28 mouse cellular contexts compared by ENCODE assay signal in genomic region chr16:95904531-95905165, GRCm38 (mm10).
DNase-seq lines count a peak whose midpoint lies in the region; ATAC-seq and TF ChIP-seq lines count a peak whose summit lies in the region.
"Had no signal": no experiment of that assay in that cellular context is flagged by ENCODE, and none has a peak within 500 bp of the region (broad histone marks: within the 10 kb centered on the region; RNA-seq: fewer than 3 reads in every experiment).

No protein-coding gene starts in this region.

- no peaks in the 10 kb centered on the region for H3K9me3 ChIP-seq in liver, postnatal 0 days (ENCODE audit: low read length)
- H3K9me3 ChIP-seq in limb, embryonic 10.5 days (replicated peaks): no peaks in the 10 kb centered on the region
- no peaks in the 10 kb centered on the region for H3K9me3 ChIP-seq in hindbrain, embryonic 12.5 days (replicated peaks)
- H3K9me3 ChIP-seq: forebrain, embryonic 15.5 days; G1E; heart, embryonic 15.5 days; midbrain, embryonic 10.5 days; neural tube, embryonic 15.5 days had no signal

- no peak for ATAC-seq in liver, postnatal 0 days
- no peak for ATAC-seq in hindbrain, embryonic 12.5 days (ENCODE audit: low FRiP score)
- ATAC-seq: forebrain, embryonic 15.5 days; hindbrain, embryonic 16.5 days; intestine, embryonic 16.5 days; Patski had no signal

- TF ChIP-seq CTCF in liver, postnatal 0 days (IDR thresholded peaks at IDR 0.05; ENCODE audit: low read depth): no peak

- H3K4me3 ChIP-seq in liver, postnatal 0 days (ENCODE audit: low read depth, low read length): no peak overlapping the region
- no peak overlapping the region for H3K4me3 ChIP-seq in limb, embryonic 10.5 days
- no peak overlapping the region for H3K4me3 ChIP-seq in hindbrain, embryonic 12.5 days
- H3K4me3 ChIP-seq: forebrain, embryonic 15.5 days; heart, embryonic 15.5 days; layer of hippocampus, adult 2 months; midbrain, embryonic 10.5 days; neural tube, embryonic 15.5 days had no signal

- H3K4me2 ChIP-seq in liver, postnatal 0 days (ENCODE audit: low read depth, low read length): no peak overlapping the region
- no peak overlapping the region for H3K4me2 ChIP-seq in hindbrain, embryonic 12.5 days (replicated peaks)
- H3K4me2 ChIP-seq: forebrain, embryonic 15.5 days; heart, embryonic 15.5 days; neural tube, embryonic 15.5 days had no signal

- no peaks in the 10 kb centered on the region for H3K36me3 ChIP-seq in liver, postnatal 0 days (replicated peaks; ENCODE audit: insufficient read depth, low read length)
- no peaks in the 10 kb centered on the region for H3K36me3 ChIP-seq in limb, embryonic 10.5 days
- H3K36me3 ChIP-seq in hindbrain, embryonic 12.5 days: no peaks in the 10 kb centered on the region
- H3K36me3 ChIP-seq: forebrain, embryonic 15.5 days; G1E; heart, embryonic 15.5 days; midbrain, embryonic 10.5 days; neural tube, embryonic 15.5 days had no signal

- H3K4me1 ChIP-seq in liver, postnatal 0 days (ENCODE audit: insufficient read depth): peaks cover 7% of the 10 kb centered on the region
- H3K4me1 ChIP-seq in limb, embryonic 10.5 days: peaks cover 7% of the 10 kb centered on the region
- no peaks in the 10 kb centered on the region for H3K4me1 ChIP-seq in hindbrain, embryonic 12.5 days
- H3K4me1 ChIP-seq: forebrain, embryonic 15.5 days; heart, embryonic 15.5 days; neural tube, embryonic 15.5 days had no signal

- H3K27ac ChIP-seq in liver, postnatal 0 days (ENCODE audit: low read depth): peak overlapping the region; percentile 29; the same call in 1 of the 2 replicates
- peak overlapping the region; percentile 62 for H3K27ac ChIP-seq in limb, embryonic 10.5 days
- no peak overlapping the region for H3K27ac ChIP-seq in hindbrain, embryonic 12.5 days
- H3K27ac ChIP-seq: forebrain, embryonic 15.5 days; heart, embryonic 15.5 days; layer of hippocampus, adult 2 months; liver, embryonic 14.5 days; macrophage; midbrain, embryonic 10.5 days; neural tube, embryonic 15.5 days had no signal

- H3K27me3 ChIP-seq in liver, postnatal 0 days (ENCODE audit: insufficient read depth, low read length): no peaks in the 10 kb centered on the region
- no peaks in the 10 kb centered on the region for H3K27me3 ChIP-seq in limb, embryonic 10.5 days (ENCODE audit: low read depth, poor library complexity, severe bottlenecking)
- H3K27me3 ChIP-seq in hindbrain, embryonic 12.5 days: no peaks in the 10 kb centered on the region
- H3K27me3 ChIP-seq: CH12.LX; forebrain, embryonic 15.5 days; heart, embryonic 15.5 days; neural tube, embryonic 15.5 days; Patski had no signal

- H3K9ac ChIP-seq in liver, postnatal 0 days (replicated peaks): no peak overlapping the region
- H3K9ac ChIP-seq in hindbrain, embryonic 12.5 days: no peak overlapping the region
- H3K9ac ChIP-seq: forebrain, embryonic 15.5 days; heart, embryonic 15.5 days; liver, embryonic 14.5 days; neural tube, embryonic 15.5 days had no signal

- no peak for DNase-seq in liver, postnatal 0 days
- DNase-seq in liver: no peak
- DNase-seq in testis, postnatal 14 days (ENCODE audit: low spot score): peak; percentile 2
- no peak for DNase-seq in testis, postnatal 10 days (ENCODE audit: low spot score)
- DNase-seq in limb, embryonic 10.5 days (ENCODE audit: low spot score): no peak
- peak; percentile 50 for DNase-seq in thymus, postnatal 4 days
- DNase-seq: adrenal gland, adult 2 months; B cell, adult 2 months; cerebellum, adult 11 months; cerebellum, postnatal 10 days; gastrocnemius, postnatal 36 days; heart, postnatal 4 days; kidney, postnatal 25 days; right cerebral cortex, adult 18-20 months; right cerebral cortex, postnatal 4 days had no signal

- 51% methylated on average over 6 of the region's 6 CpGs for WGBS in liver, postnatal 0 days (ENCODE audit: insufficient replicate concordance)
- WGBS in limb, embryonic 10.5 days: 87% methylated on average over 6 of the region's 6 CpGs
- 83% methylated on average over 6 of the region's 6 CpGs for WGBS in hindbrain, embryonic 12.5 days

- no peak for TF ChIP-seq EP300 in liver, postnatal 0 days (IDR thresholded peaks at IDR 0.05; ENCODE audit: low read depth)

Comparison
In these comparisons a context has a peak if more than half of its experiments do, and no peak if none do; other contexts are left out.
1. DNase-seq: peak in testis, postnatal 14 days (single experiment) and thymus, postnatal 4 days (single experiment); none in liver, postnatal 0 days (single experiment), liver (single experiment), testis, postnatal 10 days (single experiment) and limb, embryonic 10.5 days (single experiment).